Mouse (Mus musculus) CH12.LX (cell line): Measurements from ENCODE around the gene Aqp6. TPM values are rescaled to one million over a fixed set of nuclear protein-coding genes. Genes with fewer than 3 reads are reported as not detected.

Source experiments
- DNase-seq: peaks from one replicate; pipeline ENCODE4 v3.0.0-alpha.2; 2013; ENCODE audit errors: extremely low read depth
- H3K27ac ChIP-seq: 2 replicates; pipeline ENCODE4 v1.5.1; 2012; ENCODE audit warnings: low read depth, mild to moderate bottlenecking, control low read depth, moderate library complexity; ENCODE audit not compliant: insufficient read depth
- H3K27me3 ChIP-seq: replicated peaks from 2 replicates; pipeline ENCODE3; 2012; ENCODE audit warnings: inconsistent platforms
- H3K36me3 ChIP-seq, 2 experiments: replicated peaks in 1 of 2; 2 replicates each; pipeline versions ENCODE3 to v1.6.1; 2012; ENCODE audit warnings: inconsistent platforms in 1 of 2, low read length in 1 of 2, mild to moderate bottlenecking in 1 of 2, mixed read lengths in 1 of 2, moderate library complexity in 1 of 2; ENCODE audit not compliant: control insufficient read depth in 1 of 2, insufficient read depth in 1 of 2
- H3K4me1 ChIP-seq, 2 experiments: 2 replicates each; pipeline ENCODE4 v1.6.1; 2012; ENCODE audit warnings: inconsistent platforms in 1 of 2, moderate library complexity in 1 of 2; ENCODE audit not compliant: insufficient read depth in 2 of 2, control insufficient read depth in 1 of 2
- H3K4me2 ChIP-seq: 2 replicates; pipeline ENCODE4 v1.6.1; 2012; ENCODE audit warnings: low read depth, mild to moderate bottlenecking, control low read depth; ENCODE audit not compliant: poor library complexity, insufficient read depth, severe bottlenecking
- H3K4me3 ChIP-seq, 3 experiments: fragments of 150-350 bp in 1 of 3; sonication (generic) in 1 of 3; replicated peaks in 1 of 3; 2 replicates each; pipeline versions ENCODE3 to v1.5.1; 2011 to 2012; ENCODE audit warnings: low read depth in 2 of 3, low read length in 2 of 3, mild to moderate bottlenecking in 2 of 3, moderate library complexity in 2 of 3, control low read depth in 1 of 3, improper control_type of control experiment in 1 of 3, inconsistent platforms in 1 of 3, mixed read lengths in 1 of 3; ENCODE audit not compliant: poor library complexity in 1 of 3
- H3K79me2 ChIP-seq: replicated peaks from 2 replicates; pipeline ENCODE4 v1.6.1; 2012; ENCODE audit warnings: mild to moderate bottlenecking, moderate library complexity; ENCODE audit not compliant: control insufficient read depth, poor library complexity, insufficient read depth, severe bottlenecking; ENCODE audit errors: extremely low read depth
- H3K9ac ChIP-seq: 2 replicates; pipeline ENCODE4 v1.6.1; 2012; ENCODE audit warnings: low read depth, mild to moderate bottlenecking, control low read depth, moderate library complexity; ENCODE audit not compliant: insufficient read depth
- H3K9me3 ChIP-seq: replicated peaks from 2 replicates; pipeline ENCODE3; 2012; ENCODE audit warnings: low read length, inconsistent platforms, mixed read lengths
- BHLHE40 ChIP-seq: IDR thresholded peaks from 2 replicates; pipeline ENCODE4 v1.6.1; 2011; ENCODE audit warnings: mild to moderate bottlenecking, low read depth, low read length, improper control_type of control experiment
- CHD1 ChIP-seq: IDR thresholded peaks from 2 replicates; pipeline ENCODE4 v1.6.1; 2012; ENCODE audit warnings: low read depth, low read length, improper control_type of control experiment, inconsistent platforms
- CHD2 ChIP-seq: IDR thresholded peaks from 2 replicates; pipeline ENCODE4 v1.6.1; 2011; ENCODE audit warnings: low read length, improper control_type of control experiment
- EP300 ChIP-seq: IDR thresholded peaks from 2 replicates; pipeline ENCODE4 v1.6.1; 2011; ENCODE audit warnings: low read length, improper control_type of control experiment
- ETS1 ChIP-seq: conservative IDR thresholded peaks from 2 replicates; pipeline ENCODE4 v1.6.1; 2012; ENCODE audit warnings: low read depth, mild to moderate bottlenecking, inconsistent platforms, low read length, improper control_type of control experiment, moderate library complexity
- JUN ChIP-seq: IDR thresholded peaks from 2 replicates; pipeline ENCODE4 v1.6.1; 2011; ENCODE audit warnings: low read depth, mild to moderate bottlenecking, low read length, improper control_type of control experiment, moderate library complexity; ENCODE audit not compliant: insufficient read depth
- JUND ChIP-seq: conservative IDR thresholded peaks from 2 replicates; pipeline ENCODE4 v1.6.1; 2011; ENCODE audit warnings: low read depth, low read length, improper control_type of control experiment
- KAT2A ChIP-seq: IDR thresholded peaks from 2 replicates; pipeline ENCODE4 v1.6.1; 2012; ENCODE audit warnings: low read length, improper control_type of control experiment, inconsistent platforms; ENCODE audit not compliant: insufficient replicate concordance
- MXI1 ChIP-seq: IDR thresholded peaks from 2 replicates; pipeline ENCODE4 v1.6.1; 2011; ENCODE audit warnings: mild to moderate bottlenecking, low read depth, low read length, improper control_type of control experiment
- NRF1 ChIP-seq: IDR thresholded peaks from 2 replicates; pipeline ENCODE4 v1.6.1; 2014; ENCODE audit warnings: low read depth, mild to moderate bottlenecking, inconsistent platforms, low read length, improper control_type of control experiment, moderate library complexity
- POLR2AphosphoS2 ChIP-seq: IDR thresholded peaks from 2 replicates; pipeline ENCODE4 v1.6.1; 2011; ENCODE audit warnings: low read depth, low read length, improper control_type of control experiment
- RAD21 ChIP-seq: IDR thresholded peaks from 2 replicates; pipeline ENCODE4 v1.6.1; 2011; ENCODE audit warnings: low read depth, mild to moderate bottlenecking, low read length, improper control_type of control experiment, moderate library complexity
- SMC3 ChIP-seq: IDR thresholded peaks from 2 replicates; pipeline ENCODE4 v1.6.1; 2011; ENCODE audit warnings: low read depth, low read length, improper control_type of control experiment
- TBP ChIP-seq: conservative IDR thresholded peaks from 2 replicates; pipeline ENCODE4 v1.6.1; 2011; ENCODE audit warnings: low read depth, low read length, improper control_type of control experiment
- UBTF ChIP-seq: IDR thresholded peaks from 2 replicates; pipeline ENCODE4 v1.6.1; 2012; ENCODE audit warnings: low read depth, mild to moderate bottlenecking, inconsistent platforms, low read length, improper control_type of control experiment, moderate library complexity
- ZMIZ1 ChIP-seq: IDR thresholded peaks from 2 replicates; pipeline ENCODE4 v1.6.1; 2012; ENCODE audit warnings: low read depth, mild to moderate bottlenecking, inconsistent platforms, low read length, improper control_type of control experiment
- ZNF384 ChIP-seq: IDR thresholded peaks from 2 replicates; pipeline ENCODE4 v1.6.1; 2012; ENCODE audit warnings: low read depth, low read length, improper control_type of control experiment, inconsistent platforms
- dilution Hi-C: fragments of 300-500 bp; cut with MboI; formaldehyde crosslinking; loops from 2 replicates; pipeline ENCODE4 v1.14.3; 2020; ENCODE audit warnings: low sequenced_read_pairs; ENCODE audit not compliant: extremely low pct_unique_long_range_greater_than_20kb, extremely low pct_ligation_motif_present
- in situ Hi-C: fragments of 300-500 bp; cut with MboI; formaldehyde crosslinking; loops from 3 replicates; pipeline ENCODE4 v1.14.3; 2019; ENCODE audit warnings: low sequenced_read_pairs, low pct_ligation_motif_present, low pct_unique_long_range_greater_than_20kb, mixed read lengths
- polyA plus RNA-seq: library from polyadenylated mRNA; unstranded; fragments of >175 nt; gene quantifications from 2 replicates; pipeline ENCODE4 v1.2.1, GENCODE M21; 2012; ENCODE audit warnings: low read depth; ENCODE audit not compliant: insufficient read length
- total RNA-seq, 2 experiments: library from RNA; depleted of rRNA; stranded (reverse); fragments of 300-350 nt in 1 of 2; fragments of >200 nt in 1 of 2; gene quantifications; 2 replicates each; pipeline ENCODE4 v1.2.3; 2012 to 2014

Gene Aqp6
- total and polyA plus RNA-seq, 3 experiments = not detected

- no peak overlapping the region for H3K4me2 ChIP-seq
- TF ChIP-seq CHD2 = no peak
- TF ChIP-seq RAD21 = no peak
- no peak for TF ChIP-seq CHD1
- TF ChIP-seq JUND = no peak
- TF ChIP-seq EP300 = no peak
- TF ChIP-seq JUN = no peak
- no peak for TF ChIP-seq TBP
- no peak for TF ChIP-seq POLR2AphosphoS2
- no peak for TF ChIP-seq UBTF
- H3K27me3 ChIP-seq = peaks cover 26% of the 10 kb centered on the region
- peaks cover 0 to 7% of the 10 kb centered on the region in 2 experiments for H3K36me3 ChIP-seq
- H3K9ac ChIP-seq = no peak overlapping the region
- peaks cover 4 to 13% of the 10 kb centered on the region in 2 experiments for H3K4me1 ChIP-seq
- DNase-seq = no peak
- in situ Hi-C loops (no loop called here), dilution Hi-C loops (no loop called here)
- no peaks in the 10 kb centered on the region for H3K79me2 ChIP-seq
- H3K27ac ChIP-seq = no peak overlapping the region
- H3K4me3 ChIP-seq = no peak overlapping the region
- peaks cover 10% of the 10 kb centered on the region for H3K9me3 ChIP-seq
Observed at GRCm38 (mm10) chr15:99615246-99615645, 14.0 kb downstream of the Aqp6 start.

DNA sequence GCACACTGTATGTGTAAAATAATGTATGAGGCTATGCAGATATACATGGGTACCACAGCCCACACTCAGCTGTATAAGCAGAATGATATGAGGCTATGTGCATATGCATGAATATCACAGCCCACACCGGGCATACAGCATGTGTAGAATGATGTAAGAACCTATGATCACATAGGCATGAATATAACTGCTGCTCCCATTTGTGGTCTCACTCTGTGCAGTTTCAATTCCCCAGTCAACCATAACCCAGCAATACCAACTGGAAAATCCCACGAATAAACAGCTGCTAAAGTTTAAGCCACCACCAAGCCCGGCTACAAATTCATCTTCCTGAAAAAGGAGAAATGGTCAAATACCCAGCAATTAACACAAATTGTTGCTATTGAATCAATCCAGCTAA, 17.4 kb downstream of the Aqp6 start:
- Histone ChIP-seq H3K4me1 (peaks cover 4 to 13% of the 10 kb centered on the region in 2 experiments), H3K79me2 (no peaks in the 10 kb centered on the region), H3K27ac (no peak overlapping the region), H3K36me3 (peaks cover 22 to 38% of the 10 kb centered on the region in 2 experiments), H3K9ac (no peak overlapping the region), H3K4me3 (no peak overlapping the region), H3K4me2 (no peak overlapping the region), H3K9me3 (peaks cover under 1% of the 10 kb centered on the region), H3K27me3 (peaks cover 3% of the 10 kb centered on the region)
- in situ Hi-C loops (no loop called here), dilution Hi-C loops (no loop called here)
- TF ChIP-seq ETS1 = peak; percentile 57
- TF ChIP-seq KAT2A = no peak
- peak; percentile 41 for DNase-seq

- H3K9me3 ChIP-seq = no peaks in the 10 kb centered on the region
- no peak for DNase-seq
- H3K9ac ChIP-seq = no peak overlapping the region
- H3K4me1 ChIP-seq = peaks cover 4 to 13% of the 10 kb centered on the region in 2 experiments
- peaks cover 31 to 50% of the 10 kb centered on the region in 2 experiments for H3K36me3 ChIP-seq
- H3K4me3 ChIP-seq = no peak overlapping the region
- H3K4me2 ChIP-seq = no peak overlapping the region
- H3K27ac ChIP-seq = no peak overlapping the region
- dilution Hi-C loops (no loop called here), in situ Hi-C loops (no loop called here)
- no peaks in the 10 kb centered on the region for H3K79me2 ChIP-seq
- no peaks in the 10 kb centered on the region for H3K27me3 ChIP-seq
- TF ChIP-seq SMC3 (no peak), ZMIZ1 (no peak), BHLHE40 (no peak), NRF1 (no peak), MXI1 (no peak), ZNF384 (no peak)
Observed at GRCm38 (mm10) chr15:99619821-99620220, 18.6 kb downstream of the Aqp6 start.
